Comparison of ENCODE assay signal across 7 mouse cellular contexts in the genomic region with DNA sequence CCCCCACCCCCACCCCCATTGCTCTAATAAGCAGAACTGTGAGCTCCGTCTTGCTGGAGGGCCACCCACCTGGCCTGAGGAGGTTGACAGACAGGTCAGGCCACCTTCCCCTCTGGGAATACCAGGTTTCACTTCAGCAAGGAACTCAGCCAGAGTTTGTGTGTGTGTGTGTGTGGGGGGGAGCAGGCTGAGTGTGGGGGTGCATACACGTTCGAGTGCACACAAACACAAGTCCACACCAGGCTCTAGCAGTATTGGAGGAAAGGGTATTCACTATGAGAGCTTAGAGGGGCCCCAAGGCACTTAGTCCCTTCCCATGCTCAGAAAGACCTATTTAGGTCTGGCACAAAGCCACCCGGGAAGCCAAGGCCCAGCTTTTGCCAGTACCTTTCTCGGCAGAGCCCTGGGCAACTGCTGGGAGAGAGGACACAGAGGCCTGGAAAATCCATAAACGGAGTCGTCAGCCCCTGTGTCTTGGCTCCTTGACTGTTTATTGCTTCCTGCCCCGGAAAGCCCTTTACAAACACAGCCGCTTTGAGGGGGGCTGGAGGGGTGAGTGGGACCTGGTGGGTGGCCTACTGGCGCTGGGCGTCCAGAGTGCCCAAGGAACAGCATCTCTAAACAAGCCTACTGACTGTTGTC. TPM values are rescaled to one million over a fixed set of nuclear protein-coding genes. Genes with fewer than 3 reads are reported as not detected.
DNase-seq lines count a peak whose midpoint lies in the region; ATAC-seq lines count a peak whose summit lies in the region.

No protein-coding gene starts in this region.

- H3K27me3 ChIP-seq in embryonic facial prominence, embryonic 10.5 days (replicated peaks; ENCODE audit: low read depth, poor library complexity, severe bottlenecking), result no peaks in the 10 kb centered on the region
- no peaks in the 10 kb centered on the region for H3K27me3 ChIP-seq in heart, embryonic 13.5 days (replicated peaks)
- no peaks in the 10 kb centered on the region for H3K27me3 ChIP-seq in kidney, embryonic 14.5 days (ENCODE audit: control insufficient read depth, insufficient read depth, low read length)

- DNase-seq in urinary bladder, postnatal 14 days (ENCODE audit: low spot score), result peak; percentile 58
- no peak for DNase-seq in urinary bladder, adult 2 months (ENCODE audit: low spot score)
- DNase-seq in embryonic facial prominence, embryonic 10.5 days (ENCODE audit: low spot score), result peak; percentile 78
- peak; percentile 61 for DNase-seq in mesoderm, embryonic 11.5 days (ENCODE audit: low read depth, low spot score)

- peak overlapping the region; percentile 73 for H3K9ac ChIP-seq in heart, embryonic 13.5 days
- H3K9ac ChIP-seq in kidney, embryonic 14.5 days (ENCODE audit: low read depth, low read length), result peak overlapping the region; percentile 28; the same call in 1 of the 2 replicates

- 0 out of 2 replicates have a peak, but pooled peaks cover 3% of the 10 kb centered on the region for H3K36me3 ChIP-seq in embryonic facial prominence, embryonic 10.5 days (replicated peaks)
- H3K36me3 ChIP-seq in heart, embryonic 13.5 days, result no peaks in the 10 kb centered on the region
- H3K36me3 ChIP-seq in kidney, embryonic 14.5 days (ENCODE audit: control insufficient read depth, insufficient read depth, low read length), result no peaks in the 10 kb centered on the region

- 10% methylated on average over 11 of the region's 11 CpGs for WGBS in embryonic facial prominence, embryonic 10.5 days
- 29% methylated on average over 11 of the region's 11 CpGs for WGBS in heart, embryonic 13.5 days
- WGBS in kidney, embryonic 14.5 days, result 7% methylated on average over 11 of the region's 11 CpGs

- no peak for ATAC-seq in heart, embryonic 13.5 days (ENCODE audit: extremely low read depth, insufficient number of reproducible peaks, low FRiP score, low TSS enrichment)
- peak; percentile 37 for ATAC-seq in kidney, embryonic 14.5 days (ENCODE audit: low FRiP score, low TSS enrichment)
- no peak for ATAC-seq in erythroid progenitor cell, adult 5-6 weeks (replicated peaks; ENCODE audit: low FRiP score, poor library complexity, severe bottlenecking)

- peak overlapping the region; percentile 87 for H3K27ac ChIP-seq in embryonic facial prominence, embryonic 10.5 days (replicated peaks)
- peak overlapping the region; percentile 92 for H3K27ac ChIP-seq in heart, embryonic 13.5 days (replicated peaks)
- peak overlapping the region; percentile 91 for H3K27ac ChIP-seq in kidney, embryonic 14.5 days (ENCODE audit: low read depth, low read length)

- peaks cover 90% of the 10 kb centered on the region for H3K4me1 ChIP-seq in embryonic facial prominence, embryonic 10.5 days
- peaks cover 81% of the 10 kb centered on the region for H3K4me1 ChIP-seq in heart, embryonic 13.5 days
- peaks cover 39% of the 10 kb centered on the region for H3K4me1 ChIP-seq in kidney, embryonic 14.5 days (ENCODE audit: control insufficient read depth, insufficient read depth, low read length)

- H3K4me3 ChIP-seq in embryonic facial prominence, embryonic 10.5 days, result peak overlapping the region; percentile 33
- H3K4me3 ChIP-seq in heart, embryonic 13.5 days, result no peak overlapping the region
- no peak overlapping the region for H3K4me3 ChIP-seq in kidney, embryonic 14.5 days (ENCODE audit: low read length)

- H3K9me3 ChIP-seq in embryonic facial prominence, embryonic 10.5 days, result no peaks in the 10 kb centered on the region
- no peaks in the 10 kb centered on the region for H3K9me3 ChIP-seq in heart, embryonic 13.5 days
- no peaks in the 10 kb centered on the region for H3K9me3 ChIP-seq in kidney, embryonic 14.5 days (ENCODE audit: control insufficient read depth, low read length)

- peak overlapping the region; percentile 38 for H3K4me2 ChIP-seq in heart, embryonic 13.5 days
- no peak overlapping the region for H3K4me2 ChIP-seq in kidney, embryonic 14.5 days (replicated peaks; ENCODE audit: low read depth, low read length)

RNA-seq across cellular contexts. Expression of gene Cuedc1, which starts 50.9 kb away (rescaled TPM):
- polyA plus RNA-seq in urinary bladder, adult 2 months (2012; rRNA removed), result 62.4 and 86.0 TPM in 2 replicates
- 20.8 and 21.9 TPM in 2 replicates for polyA plus RNA-seq in embryonic facial prominence, embryonic 10.5 days (2016; fragmentation: Nextera tagmentation; extraction: Ambion mirVana)
- 16.8 and 18.1 TPM in 2 replicates for polyA plus RNA-seq in heart, embryonic 13.5 days (2015; fragmentation: Nextera tagmentation; extraction: Ambion mirVana)
- polyA plus RNA-seq in kidney, embryonic 14.5 days (2014; fragmentation: Nextera tagmentation; extraction: Ambion mirVana), result 13.2 and 17.0 TPM in 2 replicates
- 0.84 TPM in 1 of 2 replicates, not detected in the other for total RNA-seq in erythroid progenitor cell, adult 5-6 weeks (2015; ENCODE audit: low replicate concordance)
- total RNA-seq in erythroid progenitor cell, adult 5-6 weeks (2017; ENCODE audit: low replicate concordance), result 0.39 TPM in 1 of 2 replicates, not detected in the other

RNA-seq across cellular contexts. Expression of gene Mrps23, which starts 55.4 kb away (rescaled TPM):
- polyA plus RNA-seq in urinary bladder, adult 2 months (2012; rRNA removed), result 77.3 and 83.9 TPM in 2 replicates
- 60.4 and 71.7 TPM in 2 replicates for polyA plus RNA-seq in embryonic facial prominence, embryonic 10.5 days (2016; fragmentation: Nextera tagmentation; extraction: Ambion mirVana)
- polyA plus RNA-seq in heart, embryonic 13.5 days (2015; fragmentation: Nextera tagmentation; extraction: Ambion mirVana), result 76.0 and 82.1 TPM in 2 replicates
- polyA plus RNA-seq in kidney, embryonic 14.5 days (2014; fragmentation: Nextera tagmentation; extraction: Ambion mirVana), result 62.3 and 63.6 TPM in 2 replicates
- total RNA-seq in erythroid progenitor cell, adult 5-6 weeks (2015; ENCODE audit: low replicate concordance), result 18.7 and 24.3 TPM in 2 replicates
- total RNA-seq in erythroid progenitor cell, adult 5-6 weeks (2017; ENCODE audit: low replicate concordance), result 15.8 and 23.1 TPM in 2 replicates
